Mouse (Mus musculus) ZHBTc4 (cell line): ENCODE results near the gene Catsper2.

Experiments
- DNase-seq: peaks from one replicate; pipeline ENCODE4 v3.0.0-alpha.2; 2011; ENCODE audit warnings: low read depth, low spot score

Gene Catsper2

DNA sequence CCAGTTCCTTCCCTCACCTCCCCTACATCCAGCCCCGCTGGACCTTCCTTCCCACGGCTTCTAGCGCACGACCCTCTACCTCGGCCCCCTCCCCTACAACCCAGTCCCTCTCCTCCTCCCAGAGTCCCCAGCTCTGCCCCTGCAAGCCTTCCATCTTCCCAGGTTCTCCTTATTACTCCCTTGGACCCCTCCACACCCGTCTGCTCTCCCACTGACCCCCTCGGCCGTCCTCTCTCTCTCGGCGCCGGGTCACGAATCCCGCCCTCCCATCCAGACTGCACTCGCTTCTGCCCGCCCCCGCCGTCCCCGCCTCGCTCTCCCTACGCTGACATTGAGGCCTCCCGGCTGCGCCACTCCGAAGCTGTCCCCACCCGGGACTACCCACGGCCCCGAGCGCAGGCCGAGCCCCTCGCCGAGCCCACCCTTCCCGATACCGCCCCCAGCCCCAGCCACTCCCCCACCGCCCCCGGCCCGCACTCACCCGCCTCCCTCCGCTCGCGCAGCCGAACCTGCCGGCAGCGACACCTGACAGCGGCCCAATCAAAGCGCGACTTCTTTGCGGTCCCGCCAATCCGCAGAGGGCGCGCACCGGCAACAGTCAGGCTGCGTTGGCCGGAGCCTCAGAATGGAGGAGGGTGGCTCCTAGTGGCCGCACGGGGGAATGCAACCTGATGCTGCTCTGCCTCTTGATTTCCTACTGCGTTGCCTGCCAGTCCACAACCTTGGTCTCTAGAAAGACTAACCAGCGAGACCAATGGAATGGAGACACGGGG is 58.6 kb downstream of the Catsper2 start, which contains the start of gene Ppip5k1:
Ppip5k1 (minus strand) TSS at position 577 of the 773 bp plus-strand sequence.
- DNase-seq: peak; percentile 98

DNA sequence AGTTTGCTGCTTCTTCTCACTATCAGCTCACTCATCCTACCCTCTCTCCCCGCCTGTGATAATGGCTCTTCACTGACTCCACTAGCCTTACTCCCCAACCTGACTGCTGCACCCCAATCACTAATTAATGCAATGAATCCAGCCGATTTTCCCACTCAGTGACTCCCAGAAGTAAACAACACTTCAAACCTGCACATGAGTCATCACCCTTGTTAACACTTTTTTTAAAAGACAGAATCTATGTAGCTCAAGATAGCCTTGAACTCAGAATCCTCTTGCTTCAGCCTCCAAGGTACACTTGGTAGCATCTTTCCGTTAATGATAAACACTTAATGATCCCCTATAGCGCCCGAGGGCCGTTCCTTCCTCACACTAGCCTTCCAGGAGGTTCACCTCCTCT is 59.2 kb downstream of the Catsper2 start:
- no peak for DNase-seq

DNA sequence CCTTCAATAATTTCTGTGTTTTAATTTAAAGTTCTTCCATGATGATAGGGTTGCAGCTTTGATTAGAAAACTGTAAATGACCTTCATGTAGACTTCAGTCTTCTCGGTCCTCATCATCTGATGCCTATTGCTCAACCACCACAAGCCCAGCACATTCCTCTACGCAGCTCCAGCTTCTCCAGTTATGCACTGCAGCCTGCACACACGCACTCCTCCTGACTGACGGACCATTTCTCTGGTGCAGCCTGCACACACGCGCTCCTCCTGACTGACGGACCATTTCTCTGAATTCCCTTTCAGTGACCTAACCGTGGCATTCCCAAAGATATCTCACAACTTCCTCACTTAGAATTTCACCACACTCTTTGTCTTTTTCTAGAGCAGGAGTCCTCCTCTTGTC is 60.4 kb downstream of the Catsper2 start:
- no peak for DNase-seq
